Mouse (Mus musculus) gastrocnemius, postnatal 25 days (tissue): ENCODE measurements around the gene Gm10770. TPM values are rescaled to one million over a fixed set of nuclear protein-coding genes. Genes with fewer than 3 reads are reported as not detected.
"Not testable (repeated sequence)": the region's sequence is repeated elsewhere in the genome, so short reads cannot be mapped to it uniquely, and the experiment has no call there.

Experiments used
- DNase-seq: peaks from one replicate; pipeline ENCODE4 v3.0.0; 2022
- long read RNA-seq, 2 experiments: library from polyadenylated mRNA; stranded (forward); transcript quantifications; one replicate each; pipeline ENCODE4 v2.0.0; 2021
- total RNA-seq, 2 experiments: library from RNA; stranded (reverse); gene quantifications; 1 replicate in 1 of 2; 2 replicates in 1 of 2; pipeline ENCODE4 v1.2.3; 2021

Gm10770 gene
- not detected for total RNA-seq
- long read RNA-seq, experiment 1 = 0 reads
- long read RNA-seq, experiment 2 = 0 reads

DNA sequence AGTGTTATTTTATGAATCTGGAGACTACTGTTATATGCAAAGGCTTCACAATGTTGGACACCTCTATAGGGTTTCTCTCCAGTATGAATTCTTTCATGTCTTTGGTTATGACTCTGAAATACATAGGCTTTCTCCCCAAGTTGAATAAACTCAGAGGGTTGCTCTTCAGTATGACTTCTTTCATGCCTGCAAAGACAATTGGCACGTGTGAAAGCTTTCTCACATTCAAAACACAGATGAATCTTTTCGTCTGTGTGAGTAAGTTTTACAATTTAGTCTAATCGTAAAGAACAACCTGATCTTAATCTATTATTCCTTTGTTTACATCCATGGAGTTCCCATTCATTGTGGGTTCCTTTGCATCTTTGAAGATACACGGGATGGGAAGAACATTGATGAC is at the start of gene Gm10770:
Gm10770 (minus strand) TSS at position 101 of the 400 bp plus-strand sequence.
- not testable (repeated sequence) for DNase-seq

DNA sequence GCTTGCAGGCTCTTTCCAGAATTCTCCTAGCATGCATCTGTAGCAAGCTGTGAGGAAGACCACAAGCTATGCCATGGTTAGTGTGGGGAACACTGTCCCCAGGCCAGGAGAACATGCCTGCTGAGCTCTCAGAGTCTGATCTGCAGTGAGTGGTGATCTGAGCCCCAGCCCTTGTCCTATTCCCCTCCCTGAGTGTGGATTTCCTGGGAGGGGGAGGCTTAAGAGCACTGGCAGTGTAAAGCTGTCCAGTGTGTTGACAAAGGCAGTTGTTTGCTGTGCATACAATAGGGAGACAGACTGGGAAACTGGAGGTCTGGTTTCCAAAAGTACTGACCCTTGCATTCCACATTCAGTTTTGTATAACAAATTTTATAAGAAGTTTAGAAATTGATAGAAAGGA is 43.8 kb upstream of the Gm10770 start:
- not testable (repeated sequence) for DNase-seq

DNA sequence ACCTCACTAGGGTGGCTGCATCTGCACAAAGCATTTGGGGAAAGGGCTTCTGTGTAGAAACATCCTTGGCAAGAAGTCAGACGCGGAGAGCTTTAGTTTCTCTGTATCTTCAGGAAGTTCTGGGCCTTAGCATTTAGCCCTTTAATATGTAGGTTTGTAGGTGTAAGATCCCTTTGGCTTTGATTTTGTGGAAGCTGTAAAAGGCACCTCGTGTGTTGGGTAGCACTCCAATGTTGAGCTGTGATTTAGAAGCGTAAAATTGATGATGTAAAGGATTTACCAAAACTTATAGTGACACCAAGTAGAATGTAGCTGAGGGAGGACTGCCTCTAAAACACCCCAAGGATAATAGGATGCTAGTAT is 38.9 kb upstream of the Gm10770 start:
- DNase-seq = not testable (repeated sequence)

GRCm38 (mm10) chr2:150217600-150218362 is 38.3 kb upstream of the Gm10770 start, which contains the start of gene Zfp937:
Gene Zfp937, plus strand, starts transcription at chr2:150218073.
- DNase-seq = peak; percentile 81

- DNase-seq = not testable (repeated sequence)
Measured at GRCm38 (mm10) chr2:150181570-150181999, 2.1 kb upstream of the Gm10770 start, which contains the start of gene Gm14139. Gene Gm14139, plus strand, starts transcription at chr2:150181755.

- not testable (repeated sequence) for DNase-seq
Measured at GRCm38 (mm10) chr2:150181046-150181445, 1.6 kb upstream of the Gm10770 start.

GRCm38 (mm10) chr2:150173833-150174232 is 5.6 kb downstream of the Gm10770 start:
- no peak for DNase-seq

DNA sequence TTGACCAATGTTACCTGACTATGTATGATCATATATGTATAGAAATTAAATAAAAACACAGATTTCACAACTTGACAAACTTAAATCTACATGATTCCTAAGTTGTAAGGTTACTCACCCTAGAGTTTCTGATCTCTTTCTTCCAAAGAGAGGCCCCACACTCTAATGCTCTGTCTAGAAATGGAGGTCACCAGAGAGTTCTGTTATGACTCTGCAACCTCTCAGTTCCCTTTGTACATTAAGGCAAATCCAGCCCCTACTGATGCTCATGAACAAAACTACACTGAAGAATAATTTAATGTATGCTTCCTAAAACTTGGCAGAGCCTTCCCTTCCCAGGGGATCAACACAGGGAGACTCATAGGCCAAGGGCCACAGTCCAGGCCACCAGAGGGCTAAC is 12.8 kb downstream of the Gm10770 start:
- DNase-seq = no peak

GRCm38 (mm10) chr2:150136435-150136897 is 43.0 kb downstream of the Gm10770 start, which contains the start of gene Zfp120:
Gene Zfp120, minus strand, starts transcription at chr2:150136708.
- DNase-seq = peak; percentile 81

DNA sequence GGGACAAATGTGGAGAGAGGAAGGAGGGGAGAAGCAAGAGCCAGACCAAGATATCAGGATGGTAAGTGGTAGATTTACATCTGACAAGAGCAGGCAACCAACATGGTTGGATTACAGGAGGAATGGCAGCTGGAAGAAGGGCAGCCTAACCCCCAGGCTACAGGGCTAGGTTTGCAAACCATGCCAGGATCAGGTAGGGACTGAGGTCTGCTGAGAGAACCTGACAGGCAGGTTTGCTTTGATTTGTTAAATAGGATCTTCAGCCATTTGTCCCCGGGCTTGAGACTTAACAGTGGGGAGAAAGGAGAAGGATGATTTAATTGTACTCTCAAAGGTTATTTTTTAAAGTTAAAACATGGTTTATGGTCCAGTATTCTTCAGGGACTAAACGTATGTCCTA is 46.7 kb downstream of the Gm10770 start:
- DNase-seq = no peak

DNA sequence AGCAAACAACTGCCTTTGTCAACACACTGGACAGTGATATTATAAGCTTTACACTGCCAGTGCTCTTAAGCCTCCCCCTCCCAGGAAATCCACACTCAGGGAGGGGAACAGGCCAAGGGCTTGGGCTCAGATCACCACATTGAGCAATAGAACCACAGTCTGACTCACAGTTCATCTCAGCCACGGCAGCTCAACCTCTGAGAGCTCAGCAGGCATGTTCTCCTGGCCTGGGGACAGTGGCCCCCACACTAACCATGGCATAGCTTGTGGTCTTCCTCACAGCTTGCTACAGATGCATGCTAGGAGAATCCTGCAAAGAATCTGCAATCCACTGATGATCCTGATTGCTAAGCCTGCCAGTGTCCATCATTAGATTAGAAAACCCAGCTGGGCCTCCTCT is 47.5 kb downstream of the Gm10770 start:
- not testable (repeated sequence) for DNase-seq

Other genes starting within 250 kb of the Gm10770 start
- gene Zfp120, start 43.0 kb downstream of the Gm10770 start, total RNA-seq = 1 to 10 TPM; 5.0 to 6.3 TPM
- not detected for gene Gm14139, start 2.1 kb upstream of the Gm10770 start, total RNA-seq
- 1 to 10 TPM; 1.5 to 1.8 TPM for gene Zfp937, start 38.4 kb upstream of the Gm10770 start, total RNA-seq
- 1 to 10 TPM; 1.5 to 2.3 TPM for gene Gm21994, start 75.9 kb upstream of the Gm10770 start, total RNA-seq
- not detected for gene Gm14124, start 77.8 kb upstream of the Gm10770 start, total RNA-seq
- 1 to 10 TPM in 1 of 2 experiments, not detected in 1; 1.2 TPM for gene Gm10130, start 144.0 kb upstream of the Gm10770 start, total RNA-seq
- gene 3300002I08Rik, start 183.1 kb upstream of the Gm10770 start, total RNA-seq = 1 to 10 TPM; 1.8 to 2.1 TPM